Mouse (Mus musculus): ENCODE results near the gene Higd1c. TPM values are rescaled to one million over a fixed set of nuclear protein-coding genes. Genes with fewer than 3 reads are reported as not detected.
"Not testable (repeated sequence)": the region's sequence is repeated elsewhere in the genome, so short reads cannot be mapped to it uniquely, and the experiment has no call there.

The Higd1c gene
- polyA plus RNA-seq, 1 experiment from 2014 or later = not detected

- not testable (repeated sequence) for H3K9me3 ChIP-seq (replicated peaks); H3K27me3 ChIP-seq (ENCODE audit: low read depth, poor library complexity, severe bottlenecking); DNase-seq (ENCODE audit: low spot score); H3K27ac ChIP-seq; H3K36me3 ChIP-seq; H3K4me3 ChIP-seq; H3K4me1 ChIP-seq
- WGBS = 45% methylated on average over 4 of the region's 9 CpGs
These were observed 13.6 kb downstream of the Higd1c start for GRCm38 (mm10) chr15:100377847-100378505.

- Histone ChIP-seq H3K36me3 (no peaks in the 10 kb centered on the region), H3K4me3 (no peak overlapping the region), H3K4me1 (no peaks in the 10 kb centered on the region), H3K27me3 (ENCODE audit: low read depth, poor library complexity, severe bottlenecking) (no peaks in the 10 kb centered on the region), H3K9me3 (replicated peaks) (no peaks in the 10 kb centered on the region), H3K27ac (no peak overlapping the region)
- 92% methylated on average over 8 of the region's 8 CpGs for WGBS
- no peak for DNase-seq (ENCODE audit: low spot score)
These were observed 15.3 kb downstream of the Higd1c start for GRCm38 (mm10) chr15:100379658-100380057.

GRCm38 (mm10) chr15:100380104-100380503 lies 15.8 kb downstream of the Higd1c start:
- Histone ChIP-seq H3K4me3 (no peak overlapping the region), H3K9me3 (replicated peaks) (no peaks in the 10 kb centered on the region), H3K27me3 (ENCODE audit: low read depth, poor library complexity, severe bottlenecking) (no peaks in the 10 kb centered on the region), H3K4me1 (no peaks in the 10 kb centered on the region), H3K27ac (no peak overlapping the region), H3K36me3 (no peaks in the 10 kb centered on the region)
- DNase-seq (ENCODE audit: low spot score) = no peak
- WGBS = 84% methylated on average over 2 of the region's 2 CpGs

- H3K27ac ChIP-seq = no peak overlapping the region
- no peaks in the 10 kb centered on the region for H3K36me3 ChIP-seq
- H3K27me3 ChIP-seq (ENCODE audit: low read depth, poor library complexity, severe bottlenecking) = no peaks in the 10 kb centered on the region
- DNase-seq (ENCODE audit: low spot score) = no peak
- no peaks in the 10 kb centered on the region for H3K9me3 ChIP-seq (replicated peaks)
- 95% methylated on average over 9 of the region's 9 CpGs for WGBS
- no peak overlapping the region for H3K4me3 ChIP-seq
- peaks cover 6% of the 10 kb centered on the region; the same call in 1 of the 2 replicates for H3K4me1 ChIP-seq
These were observed 21.4 kb downstream of the Higd1c start for GRCm38 (mm10) chr15:100385705-100386104.

GRCm38 (mm10) chr15:100387544-100388223 lies 23.3 kb downstream of the Higd1c start:
- H3K36me3 ChIP-seq = no peaks in the 10 kb centered on the region
- no peak overlapping the region for H3K27ac ChIP-seq
- no peak for DNase-seq (ENCODE audit: low spot score)
- H3K4me3 ChIP-seq = no peak overlapping the region
- WGBS = 96% methylated on average over 17 of the region's 17 CpGs
- peaks cover 6% of the 10 kb centered on the region; the same call in 1 of the 2 replicates for H3K4me1 ChIP-seq
- no peaks in the 10 kb centered on the region for H3K9me3 ChIP-seq (replicated peaks)
- H3K27me3 ChIP-seq (ENCODE audit: low read depth, poor library complexity, severe bottlenecking) = no peaks in the 10 kb centered on the region

- Histone ChIP-seq H3K36me3 (peaks cover 5% of the 10 kb centered on the region), H3K4me3 (no peak overlapping the region), H3K4me1 (peaks cover 10% of the 10 kb centered on the region; the same call in 1 of the 2 replicates), H3K9me3 (replicated peaks) (no peaks in the 10 kb centered on the region), H3K27me3 (ENCODE audit: low read depth, poor library complexity, severe bottlenecking) (no peaks in the 10 kb centered on the region), H3K27ac (no peak overlapping the region)
- WGBS = 89% methylated on average over 16 of the region's 16 CpGs
- no peak for DNase-seq (ENCODE audit: low spot score)
These were observed 24.0 kb downstream of the Higd1c start for GRCm38 (mm10) chr15:100388224-100388835.

GRCm38 (mm10) chr15:100388886-100389285 lies 24.5 kb downstream of the Higd1c start:
- H3K4me1 ChIP-seq = peaks cover 10% of the 10 kb centered on the region; the same call in 1 of the 2 replicates
- no peaks in the 10 kb centered on the region for H3K9me3 ChIP-seq (replicated peaks)
- H3K36me3 ChIP-seq = peaks cover 11% of the 10 kb centered on the region
- 75% methylated on average over 9 of the region's 9 CpGs for WGBS
- no peak for DNase-seq (ENCODE audit: low spot score)
- no peak overlapping the region for H3K27ac ChIP-seq
- H3K4me3 ChIP-seq = no peak overlapping the region
- no peaks in the 10 kb centered on the region for H3K27me3 ChIP-seq (ENCODE audit: low read depth, poor library complexity, severe bottlenecking)

GRCm38 (mm10) chr15:100391066-100391465 lies 26.7 kb downstream of the Higd1c start:
- no peak overlapping the region for H3K27ac ChIP-seq
- H3K27me3 ChIP-seq (ENCODE audit: low read depth, poor library complexity, severe bottlenecking) = no peaks in the 10 kb centered on the region
- peaks cover 32% of the 10 kb centered on the region for H3K36me3 ChIP-seq
- H3K9me3 ChIP-seq (replicated peaks) = no peaks in the 10 kb centered on the region
- H3K4me3 ChIP-seq = no peak overlapping the region
- 77% methylated on average over 7 of the region's 7 CpGs for WGBS
- no peak for DNase-seq (ENCODE audit: low spot score)
- peaks cover 10% of the 10 kb centered on the region; the same call in 1 of the 2 replicates for H3K4me1 ChIP-seq

GRCm38 (mm10) chr15:100391599-100391998 lies 27.3 kb downstream of the Higd1c start:
- Histone ChIP-seq H3K27ac (no peak overlapping the region), H3K27me3 (ENCODE audit: low read depth, poor library complexity, severe bottlenecking) (no peaks in the 10 kb centered on the region), H3K9me3 (replicated peaks) (no peaks in the 10 kb centered on the region), H3K36me3 (peaks cover 38% of the 10 kb centered on the region), H3K4me1 (peaks cover 10% of the 10 kb centered on the region; the same call in 1 of the 2 replicates), H3K4me3 (no peak overlapping the region)
- 93% methylated on average over 7 of the region's 7 CpGs for WGBS
- DNase-seq (ENCODE audit: low spot score) = no peak

GRCm38 (mm10) chr15:100393016-100393415 lies 28.7 kb downstream of the Higd1c start:
- Histone ChIP-seq H3K27ac (no peak overlapping the region), H3K4me1 (peaks cover 10% of the 10 kb centered on the region; the same call in 1 of the 2 replicates), H3K27me3 (ENCODE audit: low read depth, poor library complexity, severe bottlenecking) (no peaks in the 10 kb centered on the region), H3K4me3 (no peak overlapping the region), H3K36me3 (peaks cover 52% of the 10 kb centered on the region), H3K9me3 (replicated peaks) (no peaks in the 10 kb centered on the region)
- 88% methylated on average over 11 of the region's 11 CpGs for WGBS
- no peak for DNase-seq (ENCODE audit: low spot score)

GRCm38 (mm10) chr15:100395561-100395960 lies 31.2 kb downstream of the Higd1c start:
- Histone ChIP-seq H3K4me1 (0 out of 2 replicates have a peak, but pooled peaks cover 4% of the 10 kb centered on the region), H3K27ac (no peak overlapping the region), H3K9me3 (replicated peaks) (no peaks in the 10 kb centered on the region), H3K36me3 (peaks cover 77% of the 10 kb centered on the region), H3K27me3 (ENCODE audit: low read depth, poor library complexity, severe bottlenecking) (no peaks in the 10 kb centered on the region), H3K4me3 (no peak overlapping the region)
- 96% methylated on average over 3 of the region's 3 CpGs for WGBS
- no peak for DNase-seq (ENCODE audit: low spot score)

- no peak for DNase-seq (ENCODE audit: low spot score)
- no peaks in the 10 kb centered on the region for H3K4me1 ChIP-seq
- 94% methylated on average over 16 of the region's 16 CpGs for WGBS
- H3K9me3 ChIP-seq (replicated peaks) = no peaks in the 10 kb centered on the region
- no peaks in the 10 kb centered on the region for H3K27me3 ChIP-seq (ENCODE audit: low read depth, poor library complexity, severe bottlenecking)
- H3K27ac ChIP-seq = no peak overlapping the region
- H3K4me3 ChIP-seq = no peak overlapping the region
- H3K36me3 ChIP-seq = peaks cover 100% of the 10 kb centered on the region
These were observed 36.4 kb downstream of the Higd1c start for GRCm38 (mm10) chr15:100400592-100401250.

- Histone ChIP-seq H3K9me3 (replicated peaks) (no peaks in the 10 kb centered on the region), H3K4me1 (no peaks in the 10 kb centered on the region), H3K27me3 (ENCODE audit: low read depth, poor library complexity, severe bottlenecking) (no peaks in the 10 kb centered on the region), H3K27ac (no peak overlapping the region), H3K4me3 (no peak overlapping the region), H3K36me3 (peaks cover 100% of the 10 kb centered on the region)
- DNase-seq (ENCODE audit: low spot score) = no peak
- WGBS = 94% methylated on average over 4 of the region's 4 CpGs
These were observed 37.5 kb downstream of the Higd1c start for GRCm38 (mm10) chr15:100401811-100402210.
